Mouse (Mus musculus): ENCODE results near the gene Rftn1. TPM values are rescaled to one million over a fixed set of nuclear protein-coding genes. Genes with fewer than 3 reads are reported as not detected.

The Rftn1 gene
- total and polyA plus RNA-seq, 3 experiments = 41.5 to 50.5 (median 49.4) TPM

DNA sequence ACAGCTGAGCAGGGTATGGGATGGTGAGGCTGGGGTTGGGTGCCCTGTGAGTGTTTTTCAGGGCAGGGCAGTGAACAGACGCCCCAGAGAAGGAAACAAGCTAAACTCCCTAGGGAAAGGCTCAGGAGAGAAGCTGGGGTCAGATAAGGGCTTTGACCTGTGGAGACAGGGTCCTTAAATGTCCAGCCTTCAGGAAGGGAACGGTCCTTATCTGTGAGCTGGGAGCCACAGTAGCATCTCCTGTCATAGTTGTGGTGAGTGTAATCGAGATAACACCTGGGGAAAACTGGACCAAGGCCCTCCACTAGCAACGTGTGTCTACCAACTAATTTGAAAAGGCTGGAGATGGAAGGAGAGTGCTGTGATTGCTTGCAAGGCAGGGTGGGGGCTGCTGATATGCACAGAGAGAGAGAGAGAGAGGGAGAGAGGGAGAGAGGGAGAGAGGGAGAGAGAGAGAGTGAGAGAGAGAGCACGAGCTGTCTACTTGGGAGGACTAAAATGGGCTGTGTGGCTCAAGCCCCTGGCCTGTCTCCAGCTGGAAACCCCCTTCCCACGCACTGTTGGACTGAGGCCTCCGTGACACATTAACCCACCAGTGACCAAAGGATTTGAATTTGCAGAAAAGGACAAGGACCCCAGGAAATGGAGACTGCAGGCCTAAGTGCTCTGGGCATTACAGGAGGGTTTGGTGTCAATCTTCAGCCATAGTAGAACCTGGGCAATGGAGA lies 137.6 kb downstream of the Rftn1 start:
- no peak overlapping the region for H3K9ac ChIP-seq (ENCODE audit: low read depth, low read length)
- H3K4me3 ChIP-seq = no peak overlapping the region
- peak in 1 of 2 experiments; percentile 49 for DNase-seq
- no peaks in the 10 kb centered on the region for H3K27me3 ChIP-seq (ENCODE audit: control insufficient read depth, insufficient read depth, low read length)
- no peaks in the 10 kb centered on the region for H3K79me2 ChIP-seq (replicated peaks; ENCODE audit: control insufficient read depth, insufficient read depth, low read length)
- peaks cover 4% of the 10 kb centered on the region for H3K36me3 ChIP-seq (ENCODE audit: control insufficient read depth, insufficient read depth, low read length)
- WGBS = 21% methylated on average over 7 of the region's 7 CpGs
- intact Hi-C loops (cut with DNase I) = loop anchor here (5.0 kb wide), 4 partner anchors 66 to 184 kb away; partner anchors contain the start of gene Rftn1
- peak overlapping the region; percentile 48 for H3K27ac ChIP-seq
- H3K4me1 ChIP-seq (ENCODE audit: control insufficient read depth, insufficient read depth, low read length) = peaks cover 27% of the 10 kb centered on the region
- TF ChIP-seq CTCF (IDR thresholded peaks at IDR 0.05) (no peak), EP300 (IDR thresholded peaks at IDR 0.05; ENCODE audit: insufficient read depth, low read depth, low read length) (peak; percentile 90)

DNA sequence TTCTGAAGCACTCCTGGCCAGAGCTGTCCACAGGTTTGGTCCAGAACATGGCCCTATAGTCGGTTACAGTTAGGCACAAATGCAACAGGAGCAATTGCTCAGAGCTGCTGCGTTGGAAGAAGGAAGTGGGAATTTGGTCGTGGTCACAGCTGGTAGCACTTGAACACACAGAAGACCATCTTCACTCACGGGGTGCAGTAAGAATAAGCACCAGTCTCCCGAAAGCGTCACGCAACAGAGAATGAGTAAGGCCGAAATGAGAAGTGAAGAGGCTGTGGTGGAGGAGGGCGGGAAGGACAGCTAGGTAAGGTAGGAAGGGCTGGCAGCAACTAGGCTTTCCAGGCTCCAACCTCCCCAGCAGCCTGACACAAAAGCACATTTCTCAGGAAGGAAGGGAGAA lies 140.0 kb downstream of the Rftn1 start:
- Histone ChIP-seq H3K4me3 (no peak overlapping the region), H3K79me2 (replicated peaks; ENCODE audit: control insufficient read depth, insufficient read depth, low read length) (no peaks in the 10 kb centered on the region), H3K4me1 (ENCODE audit: control insufficient read depth, insufficient read depth, low read length) (peaks cover 27% of the 10 kb centered on the region), H3K27me3 (ENCODE audit: control insufficient read depth, insufficient read depth, low read length) (no peaks in the 10 kb centered on the region), H3K9ac (ENCODE audit: low read depth, low read length) (no peak overlapping the region), H3K36me3 (ENCODE audit: control insufficient read depth, insufficient read depth, low read length) (peaks cover 7% of the 10 kb centered on the region), H3K27ac (no peak overlapping the region; the same call in 1 of the 2 replicates)
- intact Hi-C loops (cut with DNase I) = loop anchor here (5.0 kb wide), 4 partner anchors 63 to 187 kb away; partner anchors contain the start of gene Rftn1
- no peak for TF ChIP-seq CTCF (IDR thresholded peaks at IDR 0.05)
- no peak for TF ChIP-seq EP300 (IDR thresholded peaks at IDR 0.05; ENCODE audit: insufficient read depth, low read depth, low read length)
- no peak for TF ChIP-seq POLR2A (IDR thresholded peaks at IDR 0.05; ENCODE audit: insufficient read depth, low read depth, low read length)
- 91% methylated on average over 9 of the region's 9 CpGs for WGBS
- no peak for DNase-seq

DNA sequence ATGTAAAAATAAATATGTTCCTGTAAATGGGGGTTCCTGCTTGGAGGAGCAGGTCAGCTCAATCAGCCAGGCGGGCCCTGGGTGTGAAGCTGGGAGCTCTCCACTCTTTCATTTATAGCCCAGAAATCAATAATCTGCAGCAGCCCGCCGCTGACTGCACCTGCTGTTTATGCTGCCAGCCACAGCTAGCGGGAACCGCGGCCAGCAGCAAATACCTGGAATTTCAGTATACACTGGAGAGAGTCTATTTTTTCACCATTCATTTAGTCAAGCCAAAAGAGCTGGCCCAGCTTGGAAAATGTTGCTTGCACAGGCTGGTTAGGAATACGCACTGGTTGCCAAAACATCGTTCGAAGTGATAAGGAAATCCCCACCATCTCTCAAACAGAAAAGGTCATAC lies 142.3 kb downstream of the Rftn1 start:
- H3K27me3 ChIP-seq (ENCODE audit: control insufficient read depth, insufficient read depth, low read length) = no peaks in the 10 kb centered on the region
- H3K4me3 ChIP-seq = no peak overlapping the region
- H3K79me2 ChIP-seq (replicated peaks; ENCODE audit: control insufficient read depth, insufficient read depth, low read length) = no peaks in the 10 kb centered on the region
- DNase-seq = peak in 1 of 2 experiments; percentile 62
- 33% methylated on average over 9 of the region's 9 CpGs for WGBS
- H3K4me1 ChIP-seq (ENCODE audit: control insufficient read depth, insufficient read depth, low read length) = peaks cover 23% of the 10 kb centered on the region
- no peak overlapping the region for H3K9ac ChIP-seq (ENCODE audit: low read depth, low read length)
- H3K36me3 ChIP-seq (ENCODE audit: control insufficient read depth, insufficient read depth, low read length) = peaks cover 5% of the 10 kb centered on the region; the same call in 1 of the 2 replicates
- peak overlapping the region; percentile 55 for H3K27ac ChIP-seq
- intact Hi-C loops (cut with DNase I) = no loop called here
- TF ChIP-seq POLR2A (IDR thresholded peaks at IDR 0.05; ENCODE audit: insufficient read depth, low read depth, low read length) (no peak), EP300 (IDR thresholded peaks at IDR 0.05; ENCODE audit: insufficient read depth, low read depth, low read length) (0 out of 2 replicates have a peak, but pooled peaks have one; percentile 5)

DNA sequence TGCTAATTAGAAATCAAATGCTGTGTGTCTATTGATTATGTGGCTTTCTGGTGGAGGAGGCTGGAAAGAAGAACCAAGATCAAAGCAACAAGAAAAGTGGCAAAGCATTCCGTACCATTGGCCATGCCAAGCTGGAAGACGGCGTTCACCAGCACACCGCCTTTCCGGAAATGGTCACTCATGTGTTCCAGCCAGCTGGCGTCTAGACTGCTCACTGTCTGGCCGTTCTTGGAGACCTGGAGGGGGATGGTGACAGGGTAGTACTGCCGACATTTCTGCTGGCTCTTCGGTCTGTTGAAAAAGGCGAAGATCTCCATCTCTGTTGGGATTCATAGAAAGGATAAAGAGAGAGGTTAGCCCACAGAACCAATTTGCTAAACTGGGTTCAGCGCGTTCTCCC lies 143.3 kb downstream of the Rftn1 start:
- no peak overlapping the region for H3K9ac ChIP-seq (ENCODE audit: low read depth, low read length)
- no peak overlapping the region for H3K4me3 ChIP-seq
- H3K4me1 ChIP-seq (ENCODE audit: control insufficient read depth, insufficient read depth, low read length) = peaks cover 13% of the 10 kb centered on the region
- 57% methylated on average over 12 of the region's 12 CpGs for WGBS
- DNase-seq = peak in 1 of 2 experiments; percentile 48
- no peak for TF ChIP-seq CTCF (IDR thresholded peaks at IDR 0.05)
- no peak for TF ChIP-seq EP300 (IDR thresholded peaks at IDR 0.05; ENCODE audit: insufficient read depth, low read depth, low read length)
- no peak for TF ChIP-seq POLR2A (IDR thresholded peaks at IDR 0.05; ENCODE audit: insufficient read depth, low read depth, low read length)
- intact Hi-C loops (cut with DNase I) = no loop called here
- no peaks in the 10 kb centered on the region for H3K27me3 ChIP-seq (ENCODE audit: control insufficient read depth, insufficient read depth, low read length)
- peak overlapping the region; percentile 55 for H3K27ac ChIP-seq
- H3K36me3 ChIP-seq (ENCODE audit: control insufficient read depth, insufficient read depth, low read length) = 0 out of 2 replicates have a peak, but pooled peaks cover 2% of the 10 kb centered on the region
- H3K79me2 ChIP-seq (replicated peaks; ENCODE audit: control insufficient read depth, insufficient read depth, low read length) = no peaks in the 10 kb centered on the region

DNA sequence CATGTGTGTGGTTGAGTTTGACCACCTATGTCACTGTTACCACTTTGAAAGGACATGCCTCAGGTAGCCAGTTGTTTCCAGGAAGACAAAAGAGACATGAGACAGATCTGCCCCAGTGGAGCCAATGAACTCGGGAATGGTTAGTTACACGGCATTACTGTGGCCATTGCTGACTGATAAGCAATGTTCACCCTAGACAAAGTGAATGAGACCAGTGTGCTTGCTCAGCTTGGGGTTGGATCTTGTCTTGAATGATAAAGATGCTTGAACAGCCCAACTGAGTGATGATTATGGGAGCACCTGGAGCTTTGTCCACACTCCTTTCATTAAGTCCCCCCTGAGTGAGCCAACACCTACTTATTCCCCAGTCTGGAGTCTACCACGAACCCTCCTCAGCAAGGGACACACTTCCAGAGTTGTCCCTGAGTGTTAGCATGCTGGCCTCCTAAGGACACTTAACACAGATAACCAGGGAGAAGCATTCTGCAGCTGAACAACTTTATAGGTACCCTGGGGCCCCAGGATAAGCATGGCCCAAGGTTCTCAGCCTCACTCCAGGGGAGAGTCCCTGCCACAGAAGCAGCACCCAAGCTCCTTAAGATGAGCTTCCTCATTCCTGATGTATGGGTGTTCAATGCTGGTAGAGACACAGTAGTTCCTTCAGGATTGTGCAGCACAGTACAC lies 149.6 kb downstream of the Rftn1 start:
- no peak for DNase-seq

More for the DNA sequence above, 149.6 kb downstream of the Rftn1 start:
- intact Hi-C loops (cut with DNase I) = no loop called here
- 93% methylated on average over 3 of the region's 3 CpGs for WGBS
- Histone ChIP-seq H3K4me3 (no peak overlapping the region), H3K4me1 (ENCODE audit: control insufficient read depth, insufficient read depth, low read length) (peaks cover 7% of the 10 kb centered on the region), H3K79me2 (replicated peaks; ENCODE audit: control insufficient read depth, insufficient read depth, low read length) (no peaks in the 10 kb centered on the region), H3K9ac (ENCODE audit: low read depth, low read length) (no peak overlapping the region), H3K27me3 (ENCODE audit: control insufficient read depth, insufficient read depth, low read length) (no peaks in the 10 kb centered on the region), H3K27ac (no peak overlapping the region), H3K36me3 (ENCODE audit: control insufficient read depth, insufficient read depth, low read length) (peaks cover 14% of the 10 kb centered on the region; the same call in 1 of the 2 replicates)
- TF ChIP-seq EP300 (IDR thresholded peaks at IDR 0.05; ENCODE audit: insufficient read depth, low read depth, low read length) (no peak), POLR2A (IDR thresholded peaks at IDR 0.05; ENCODE audit: insufficient read depth, low read depth, low read length) (no peak), CTCF (IDR thresholded peaks at IDR 0.05) (no peak)
